Mouse (Mus musculus) G1E (cell line): Measurements from ENCODE around the gene Lgals12.

Experiments used
- CTCF ChIP-seq: IDR thresholded peaks from 2 replicates; pipeline ENCODE4 v1.5.1; 2012; ENCODE audit warnings: low read depth, low read length, inconsistent platforms, mixed read lengths
- GATA2 ChIP-seq: IDR thresholded peaks from 2 replicates; pipeline ENCODE4 v1.6.1; 2012; ENCODE audit warnings: low read depth, low read length, inconsistent platforms, borderline replicate concordance
- POLR2AphosphoS5 ChIP-seq: IDR thresholded peaks from 2 replicates; pipeline ENCODE4 v1.6.1; 2012; ENCODE audit warnings: low read depth, low read length, inconsistent platforms; ENCODE audit not compliant: insufficient replicate concordance

DNA sequence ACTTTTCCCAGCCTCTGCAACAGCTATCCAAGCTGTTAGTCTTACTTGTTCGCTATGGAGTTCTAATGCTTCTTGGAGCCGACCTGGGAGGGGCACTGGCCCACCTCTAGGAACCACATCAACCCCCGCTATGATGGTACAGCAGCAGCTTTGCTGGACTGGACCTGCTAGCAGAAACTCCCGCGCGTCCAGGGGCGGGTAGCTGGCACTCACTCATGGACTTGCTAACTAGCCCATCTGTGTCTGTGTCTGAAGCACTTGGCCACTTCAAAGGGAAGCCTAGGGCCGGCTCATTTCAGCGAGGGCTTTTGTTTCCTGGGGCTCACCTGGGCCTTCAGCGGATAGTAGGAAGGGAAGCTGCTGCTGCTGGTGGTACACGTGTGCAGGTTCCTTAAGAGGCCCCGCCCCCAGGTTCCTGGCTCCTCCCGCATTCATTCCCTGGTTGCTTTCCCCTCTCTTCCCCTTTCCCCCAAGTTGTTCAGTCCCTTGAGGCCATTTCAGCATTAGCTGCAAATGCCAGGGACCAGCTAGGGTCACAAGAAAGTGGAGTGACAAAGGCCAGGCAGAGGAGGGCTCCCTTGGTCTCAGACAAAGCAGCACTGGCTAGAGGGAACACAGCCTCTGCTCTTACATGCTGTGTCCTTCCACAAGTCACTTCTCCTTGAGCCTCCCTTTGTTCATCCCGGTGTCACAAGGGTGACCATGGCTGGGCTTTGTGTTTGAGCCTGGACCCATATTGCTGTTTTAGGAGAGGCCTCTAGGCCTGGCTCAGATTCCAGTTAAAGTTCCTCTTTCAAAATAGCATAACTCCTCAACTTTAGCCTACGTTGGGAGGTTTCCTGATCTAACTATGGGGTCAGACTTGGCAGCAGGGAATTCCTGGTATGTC lies at the start of gene Lgals12:
- TF ChIP-seq CTCF (no peak), POLR2AphosphoS5 (no peak), GATA2 (no peak)
